Mouse (Mus musculus) lung, adult 2 months (tissue): Measurements from ENCODE around the gene Cdiptos. TPM values are rescaled to one million over a fixed set of nuclear protein-coding genes. Genes with fewer than 3 reads are reported as not detected.

Experiments used
- DNase-seq: peaks from one replicate; pipeline ENCODE4 v3.0.0; 2022
- H3K4me1 ChIP-seq: fragments of 200-500 bp; 2 replicates; pipeline ENCODE4 v1.6.1; 2011; ENCODE audit warnings: low read length; ENCODE audit not compliant: control insufficient read depth, insufficient read depth
- H3K4me3 ChIP-seq: fragments of 200-500 bp; replicated peaks from 2 replicates; pipeline ENCODE3; 2011; ENCODE audit warnings: low read depth, mild to moderate bottlenecking, control low read depth, low read length; ENCODE audit errors: extremely low read depth
- CTCF ChIP-seq: fragments of 200-500 bp; IDR thresholded peaks from 2 replicates; pipeline ENCODE4 v1.5.1; 2011; ENCODE audit warnings: mild to moderate bottlenecking, low read length, control low read depth; ENCODE audit not compliant: insufficient read depth
- POLR2A ChIP-seq: fragments of 200-500 bp; IDR thresholded peaks from 2 replicates; pipeline ENCODE4 v1.6.1; 2011; ENCODE audit warnings: low read depth, mild to moderate bottlenecking, control low read depth, low read length, borderline replicate concordance; ENCODE audit errors: extremely low read depth
- WGBS: fragments of 180-500 bp; shearing (Covaris S2); methylation state at CpG from one replicate; pipeline ENCODE4 v1.1.7; 2018; 5-methylcytosine and 5-hydroxymethylcytosine counted together
- polyA plus RNA-seq: library from polyadenylated mRNA; depleted of rRNA; stranded (reverse); fragments of >200 nt; gene quantifications from 2 replicates; pipeline ENCODE4 v1.2.3, GENCODE M21; 2012

Cdiptos gene
- polyA plus RNA-seq, 1 experiment, result 3.3 TPM

GRCm38 (mm10) chr7:127014993-127015392, 39.1 kb upstream of the Cdiptos start:
- WGBS, result 87% methylated on average over 12 of the region's 12 CpGs
- no peak for DNase-seq
- no peak overlapping the region for H3K4me3 ChIP-seq
- peaks cover 15% of the 10 kb centered on the region for H3K4me1 ChIP-seq
- no peak for TF ChIP-seq POLR2A

DNA sequence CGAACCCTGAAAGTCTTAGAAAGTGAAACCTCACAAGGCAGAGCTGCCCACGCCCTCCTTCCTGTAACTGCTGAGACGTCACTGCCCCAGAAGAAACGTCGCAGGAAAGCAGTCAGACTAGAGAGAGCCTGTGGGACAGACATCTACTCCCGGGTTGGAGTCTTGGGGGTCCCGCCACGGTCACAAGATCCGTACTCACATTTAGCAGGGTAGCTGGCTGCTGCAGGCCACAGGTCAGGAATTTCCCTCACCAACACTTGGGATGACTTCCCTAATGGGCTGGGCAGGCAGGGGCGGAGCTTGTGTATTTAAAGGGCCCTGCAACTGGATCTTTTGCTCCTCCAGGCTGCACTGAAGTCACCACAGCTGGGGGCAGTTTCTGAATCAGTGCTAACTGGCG, 38.4 kb upstream of the Cdiptos start, which contains the start of gene Mvp:
Gene Mvp (minus strand): TSS at position 302 of the 400 bp plus-strand sequence.
- TF ChIP-seq POLR2A, result peak; percentile 80
- TF ChIP-seq CTCF, result no peak
- Histone ChIP-seq H3K4me1 (peaks cover 15% of the 10 kb centered on the region), H3K4me3 (peak within 1 kb of the TSS; percentile 78)
- peak; percentile 80 for DNase-seq
- 2% methylated on average over 11 of the region's 11 CpGs for WGBS

DNA sequence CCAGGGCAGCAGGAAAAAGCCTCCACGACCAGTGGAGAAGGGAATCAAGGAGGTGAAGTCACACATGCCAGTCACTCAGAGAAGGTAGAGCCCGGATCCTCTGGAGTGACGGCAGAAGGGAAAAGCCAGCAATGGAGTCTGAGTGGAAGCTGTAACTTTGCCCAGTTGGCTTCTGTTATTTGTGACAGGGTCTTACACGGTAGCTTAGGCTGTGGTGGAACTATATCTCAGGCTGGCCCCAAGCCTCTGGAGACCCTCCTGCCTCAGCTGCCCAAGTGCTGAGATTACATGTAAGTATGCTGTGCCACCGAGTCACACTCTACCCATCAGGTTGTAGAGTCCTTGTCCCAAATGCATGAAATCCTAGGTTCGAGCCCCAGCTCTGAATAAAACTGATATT, 37.5 kb upstream of the Cdiptos start:
- no peak for DNase-seq
- TF ChIP-seq CTCF (no peak), POLR2A (no peak)
- H3K4me3 ChIP-seq, result peak overlapping the region; percentile 23
- 85% methylated on average over 6 of the region's 6 CpGs for WGBS
- peaks cover 20% of the 10 kb centered on the region for H3K4me1 ChIP-seq

- TF ChIP-seq POLR2A, result no peak
- no peak for TF ChIP-seq CTCF
- Histone ChIP-seq H3K4me3 (no peak overlapping the region), H3K4me1 (peaks cover 24% of the 10 kb centered on the region)
- no peak for DNase-seq
- 96% methylated on average over 10 of the region's 10 CpGs for WGBS
Observed at GRCm38 (mm10) chr7:127012845-127013244, 36.9 kb upstream of the Cdiptos start.

DNA sequence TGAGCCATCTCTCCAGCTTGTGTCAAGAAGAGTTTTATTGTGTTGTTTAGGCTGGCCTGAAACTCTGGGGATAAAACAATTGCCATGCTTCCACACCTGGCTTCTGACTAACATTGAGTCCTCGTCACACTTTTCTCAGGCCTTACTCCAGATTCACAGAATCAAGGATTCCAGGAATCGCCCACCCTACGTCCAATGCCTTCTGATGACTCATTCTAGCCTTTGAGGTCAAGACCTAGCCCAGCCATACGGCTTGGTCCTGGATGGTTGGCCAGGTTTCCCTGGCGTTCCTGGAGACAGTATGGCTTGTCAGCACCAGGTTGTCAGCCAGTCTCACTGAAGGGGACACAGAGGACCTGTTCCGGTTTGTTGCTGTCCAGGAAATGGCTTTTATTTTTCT, 36.5 kb upstream of the Cdiptos start:
- TF ChIP-seq CTCF (no peak), POLR2A (no peak)
- 70% methylated on average over 6 of the region's 6 CpGs for WGBS
- Histone ChIP-seq H3K4me1 (peaks cover 21% of the 10 kb centered on the region), H3K4me3 (no peak overlapping the region)
- no peak for DNase-seq

DNA sequence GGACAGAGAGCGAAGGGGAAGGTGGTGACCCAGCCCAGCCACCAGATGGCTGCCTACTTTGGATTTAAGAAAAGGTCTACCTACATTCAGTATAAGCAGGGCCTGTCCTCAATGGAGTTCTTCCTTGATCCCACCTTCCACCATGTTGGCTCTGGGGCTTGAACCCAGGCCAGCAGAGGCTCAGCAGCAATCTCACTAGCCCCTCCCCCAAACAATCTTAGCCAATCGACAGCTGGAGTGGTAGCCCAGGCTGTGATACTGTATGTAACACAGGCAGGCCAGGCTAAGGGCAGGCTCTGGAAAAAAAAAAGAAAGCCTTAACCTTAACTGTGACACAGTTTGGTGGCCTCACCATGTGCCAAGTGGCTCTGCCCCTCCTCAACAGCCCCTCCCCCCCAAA, 35.8 kb upstream of the Cdiptos start:
- H3K4me3 ChIP-seq, result no peak overlapping the region
- H3K4me1 ChIP-seq, result peaks cover 21% of the 10 kb centered on the region
- WGBS, result 61% methylated on average over 2 of the region's 2 CpGs
- DNase-seq, result no peak
- no peak for TF ChIP-seq CTCF
- no peak for TF ChIP-seq POLR2A

GRCm38 (mm10) chr7:127011051-127011450, 35.2 kb upstream of the Cdiptos start:
- WGBS, result 81% methylated on average over 2 of the region's 2 CpGs
- H3K4me1 ChIP-seq, result peaks cover 20% of the 10 kb centered on the region
- H3K4me3 ChIP-seq, result no peak overlapping the region
- no peak for DNase-seq
- no peak for TF ChIP-seq CTCF
- TF ChIP-seq POLR2A, result no peak

DNA sequence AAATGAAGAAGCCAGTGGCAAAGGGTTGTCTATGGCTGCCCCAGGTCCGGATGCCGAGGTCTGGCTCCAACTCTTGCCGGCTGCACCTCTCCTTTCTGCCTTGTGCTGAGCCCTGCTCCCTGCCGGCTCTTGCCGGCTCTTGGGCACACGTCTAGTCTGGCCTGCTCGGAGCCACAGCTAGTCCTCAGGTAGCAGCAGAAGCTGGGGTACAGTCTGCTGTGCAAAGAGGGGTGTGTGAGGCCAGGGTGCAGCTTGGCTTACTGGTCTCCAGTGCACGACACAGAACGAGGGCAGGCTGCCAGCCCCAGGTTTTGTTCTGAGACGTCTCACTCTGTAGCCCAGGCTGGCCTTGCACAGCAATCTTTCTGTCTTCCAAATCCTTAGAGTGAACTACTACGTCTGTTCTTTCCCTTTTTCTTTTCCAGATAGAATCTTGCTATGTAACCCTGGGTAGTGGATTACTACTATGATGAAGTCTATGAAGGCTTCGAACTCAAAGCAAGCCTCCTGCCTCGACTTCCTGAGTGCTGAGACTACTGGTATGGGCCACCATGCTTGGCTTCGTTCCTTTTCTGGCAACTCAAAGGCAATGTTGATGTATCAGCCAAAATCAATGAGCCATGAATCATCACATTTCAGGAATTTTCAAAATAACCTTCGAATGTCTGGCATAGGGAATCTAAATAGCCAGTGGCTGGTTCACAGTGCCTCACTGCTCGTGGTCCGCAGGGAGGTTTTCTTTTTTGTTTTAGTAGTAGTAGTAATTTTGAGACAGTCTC, 33.6 kb upstream of the Cdiptos start:
- Histone ChIP-seq H3K4me1 (peaks cover 16% of the 10 kb centered on the region), H3K4me3 (no peak overlapping the region)
- no peak for DNase-seq
- TF ChIP-seq POLR2A, result no peak
- TF ChIP-seq CTCF, result no peak
- 74% methylated on average over 17 of the region's 17 CpGs for WGBS

DNA sequence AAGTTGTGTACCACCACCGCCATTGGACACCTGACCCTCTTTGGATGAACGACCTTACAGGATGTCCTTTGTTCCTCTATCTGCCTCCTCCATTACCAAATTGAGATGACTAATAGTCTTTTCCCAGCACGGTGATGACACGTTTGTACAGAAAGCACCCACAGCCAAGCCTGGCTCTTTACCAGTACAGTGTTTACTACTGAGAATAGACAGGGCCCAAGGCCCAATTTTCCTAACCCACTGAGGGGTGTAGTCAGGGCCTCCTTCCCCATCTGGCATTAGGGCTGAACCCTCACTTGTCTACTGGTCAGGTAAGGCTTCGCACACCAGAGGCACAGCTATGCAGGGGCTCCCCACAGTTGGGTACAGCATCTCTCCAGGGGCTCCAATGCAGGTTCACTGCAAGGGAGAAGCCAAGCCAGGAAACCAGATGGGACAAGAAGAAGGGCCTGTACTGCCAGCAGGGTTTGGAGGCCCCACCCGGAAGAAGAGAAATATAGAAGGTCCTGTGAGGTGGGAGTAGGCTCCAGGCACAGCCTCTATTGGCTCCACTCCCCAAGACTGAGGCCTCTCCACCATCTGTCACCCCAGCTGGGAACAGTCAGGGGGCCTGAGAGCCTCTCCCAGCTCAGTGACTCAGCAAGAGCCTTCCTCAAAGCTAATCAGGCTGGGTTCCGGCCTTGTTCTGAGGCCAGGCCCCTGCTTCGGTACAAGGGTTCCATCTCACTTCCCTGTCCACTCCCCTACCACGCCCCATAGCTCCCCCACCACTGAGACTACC, 32.5 kb upstream of the Cdiptos start:
- TF ChIP-seq CTCF (no peak), POLR2A (peak; percentile 29; the same call in 1 of the 2 replicates)
- peak; percentile 50 for DNase-seq
- 37% methylated on average over 9 of the region's 9 CpGs for WGBS
- Histone ChIP-seq H3K4me1 (peaks cover 14% of the 10 kb centered on the region), H3K4me3 (no peak overlapping the region)
